Mouse (Mus musculus): ENCODE results near the gene Wnt7b. TPM values are rescaled to one million over a fixed set of nuclear protein-coding genes. Genes with fewer than 3 reads are reported as not detected.
A peak's percentile ranks its signal among the peaks of the same experiment; 100 is the strongest.

Gene Wnt7b
- polyA plus RNA-seq, 1 experiment from 2014 or later = 11.3 TPM

- Histone ChIP-seq H3K27ac (ENCODE audit: low read length) (no peak overlapping the region), H3K27me3 (replicated peaks; ENCODE audit: insufficient read depth, low read length) (no peaks in the 10 kb centered on the region), H3K4me2 (replicated peaks; ENCODE audit: low read depth, low read length) (no peak overlapping the region), H3K4me3 (ENCODE audit: low read depth, low read length) (no peak overlapping the region), H3K4me1 (ENCODE audit: insufficient read depth, low read depth, low read length) (peaks cover 15% of the 10 kb centered on the region; the same call in 1 of the 2 replicates), H3K36me3 (ENCODE audit: insufficient read depth, low read length) (no peaks in the 10 kb centered on the region), H3K9me3 (ENCODE audit: low read length) (no peaks in the 10 kb centered on the region), H3K9ac (replicated peaks; ENCODE audit: low read depth) (no peak overlapping the region)
- ATAC-seq (no peak), DNase-seq (ENCODE audit: low spot score) (no peak)
- TF ChIP-seq EP300 (IDR thresholded peaks at IDR 0.05) (no peak), CTCF (IDR thresholded peaks at IDR 0.05) (no peak)
- WGBS = 69% methylated on average over 6 of the region's 6 CpGs
These were observed 20.5 kb upstream of the Wnt7b start for GRCm38 (mm10) chr15:85602733-85603132.

DNA sequence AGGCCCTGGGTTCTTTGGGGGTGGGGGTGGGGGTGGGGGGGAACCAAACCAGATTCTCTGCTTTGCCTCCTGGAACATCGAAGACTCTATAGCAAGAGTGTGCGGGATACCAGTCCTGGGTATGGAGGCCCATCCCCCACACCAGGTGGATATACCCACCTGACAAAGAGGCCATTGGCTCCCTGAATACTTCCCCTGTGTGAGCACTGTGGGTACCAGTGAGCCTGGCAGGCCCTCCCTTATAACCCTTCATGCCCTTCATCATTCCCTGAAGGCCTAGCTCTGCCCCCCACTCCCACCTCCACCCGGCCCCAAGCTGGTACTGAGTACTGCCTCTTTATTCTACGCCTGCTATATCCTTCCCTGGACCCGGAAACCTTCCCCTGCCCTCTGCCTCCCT lies 19.7 kb upstream of the Wnt7b start:
- ATAC-seq = no peak
- H3K9me3 ChIP-seq (ENCODE audit: low read length) = no peaks in the 10 kb centered on the region
- peaks cover 15% of the 10 kb centered on the region; the same call in 1 of the 2 replicates for H3K4me1 ChIP-seq (ENCODE audit: insufficient read depth, low read depth, low read length)
- no peak overlapping the region for H3K9ac ChIP-seq (replicated peaks; ENCODE audit: low read depth)
- DNase-seq (ENCODE audit: low spot score) = no peak
- no peak overlapping the region for H3K4me3 ChIP-seq (ENCODE audit: low read depth, low read length)
- TF ChIP-seq EP300 (IDR thresholded peaks at IDR 0.05) = no peak
- no peak for TF ChIP-seq CTCF (IDR thresholded peaks at IDR 0.05)
- H3K4me2 ChIP-seq (replicated peaks; ENCODE audit: low read depth, low read length) = no peak overlapping the region
- H3K27me3 ChIP-seq (replicated peaks; ENCODE audit: insufficient read depth, low read length) = no peaks in the 10 kb centered on the region
- H3K36me3 ChIP-seq (ENCODE audit: insufficient read depth, low read length) = no peaks in the 10 kb centered on the region
- 93% methylated on average over 5 of the region's 5 CpGs for WGBS
- no peak overlapping the region for H3K27ac ChIP-seq (ENCODE audit: low read length)

- Histone ChIP-seq H3K4me2 (replicated peaks; ENCODE audit: low read depth, low read length) (no peak overlapping the region), H3K27ac (ENCODE audit: low read length) (no peak overlapping the region), H3K4me1 (ENCODE audit: insufficient read depth, low read depth, low read length) (peaks cover 14% of the 10 kb centered on the region; the same call in 1 of the 2 replicates), H3K4me3 (ENCODE audit: low read depth, low read length) (no peak overlapping the region), H3K9me3 (ENCODE audit: low read length) (no peaks in the 10 kb centered on the region), H3K36me3 (ENCODE audit: insufficient read depth, low read length) (no peaks in the 10 kb centered on the region), H3K9ac (replicated peaks; ENCODE audit: low read depth) (no peak overlapping the region), H3K27me3 (replicated peaks; ENCODE audit: insufficient read depth, low read length) (no peaks in the 10 kb centered on the region)
- DNase-seq (ENCODE audit: low spot score) (no peak), ATAC-seq (no peak)
- TF ChIP-seq CTCF (IDR thresholded peaks at IDR 0.05) (no peak), EP300 (IDR thresholded peaks at IDR 0.05) (no peak)
- WGBS = 73% methylated on average over 4 of the region's 4 CpGs
These were observed 18.9 kb upstream of the Wnt7b start for GRCm38 (mm10) chr15:85601202-85601601.

DNA sequence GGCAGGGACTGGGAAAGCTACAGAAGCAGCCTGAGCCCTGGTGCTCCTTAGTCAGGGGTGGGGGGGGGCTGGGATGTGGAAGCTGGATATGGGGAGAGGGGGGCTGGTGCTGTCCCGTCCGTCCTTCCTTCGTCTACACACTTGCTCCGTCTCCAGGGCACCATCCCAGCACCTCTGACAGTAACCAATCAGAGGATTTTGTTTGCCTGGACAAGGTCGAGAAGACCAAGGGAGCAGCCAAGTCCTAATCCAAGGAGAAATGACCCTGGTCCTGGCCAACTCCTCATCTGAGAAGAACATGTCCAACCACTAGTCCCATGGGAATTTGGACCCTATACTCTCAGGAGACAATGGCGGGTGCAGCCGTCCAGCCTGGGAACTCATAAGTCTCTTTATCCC lies 18.4 kb upstream of the Wnt7b start:
- DNase-seq (ENCODE audit: low spot score) (no peak), ATAC-seq (no peak)
- TF ChIP-seq CTCF (IDR thresholded peaks at IDR 0.05) = no peak
- Histone ChIP-seq H3K27me3 (replicated peaks; ENCODE audit: insufficient read depth, low read length) (no peaks in the 10 kb centered on the region), H3K4me2 (replicated peaks; ENCODE audit: low read depth, low read length) (no peak overlapping the region; the same call in 1 of the 2 replicates), H3K4me1 (ENCODE audit: insufficient read depth, low read depth, low read length) (peaks cover 9% of the 10 kb centered on the region; the same call in 1 of the 2 replicates), H3K27ac (ENCODE audit: low read length) (no peak overlapping the region), H3K4me3 (ENCODE audit: low read depth, low read length) (no peak overlapping the region), H3K36me3 (ENCODE audit: insufficient read depth, low read length) (no peaks in the 10 kb centered on the region), H3K9ac (replicated peaks; ENCODE audit: low read depth) (no peak overlapping the region), H3K9me3 (ENCODE audit: low read length) (no peaks in the 10 kb centered on the region)
- WGBS = 42% methylated on average over 6 of the region's 7 CpGs

DNA sequence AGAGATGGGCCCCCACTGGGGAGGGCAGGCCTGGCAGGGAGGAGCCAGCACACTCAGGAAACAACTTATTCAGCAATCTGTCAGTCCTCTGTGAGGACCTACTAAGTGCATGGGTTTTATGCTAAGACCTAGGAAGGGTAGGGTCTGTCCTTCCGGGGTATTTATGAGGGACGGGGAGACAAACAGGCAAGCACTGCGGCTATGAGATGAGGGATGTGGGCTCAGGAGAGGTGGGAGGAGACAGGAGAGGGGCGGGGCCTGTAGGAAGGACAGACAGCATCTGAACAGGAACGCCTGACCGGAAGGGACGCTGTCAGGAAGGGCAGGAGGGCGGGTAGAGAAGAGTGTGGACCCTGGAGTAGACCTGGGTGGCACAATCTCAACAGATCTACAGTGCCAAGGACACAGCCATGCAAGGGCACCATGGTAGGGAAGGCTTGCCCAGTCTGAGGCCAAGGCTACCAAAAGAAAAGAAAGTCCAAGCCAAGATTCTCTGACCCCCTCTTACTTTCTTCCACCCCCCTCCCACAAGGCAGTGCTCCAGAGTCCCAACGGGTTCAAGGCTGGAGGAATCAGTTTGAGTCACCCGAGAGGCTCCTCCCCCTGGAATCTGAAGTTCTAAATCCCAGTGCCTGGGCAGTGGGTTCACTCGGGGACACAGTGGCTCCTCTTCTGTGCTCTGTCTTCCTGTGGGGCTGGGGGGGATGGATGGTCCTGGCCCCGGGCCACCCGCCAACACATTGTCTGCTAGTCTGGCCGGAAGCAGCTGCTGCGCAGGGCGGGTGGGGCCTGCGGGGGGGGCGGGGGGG lies 17.8 kb upstream of the Wnt7b start:
- peak; percentile 90 for ATAC-seq
- H3K36me3 ChIP-seq (ENCODE audit: insufficient read depth, low read length) = no peaks in the 10 kb centered on the region
- H3K4me3 ChIP-seq (ENCODE audit: low read depth, low read length) = no peak overlapping the region
- peak; percentile 86 for DNase-seq (ENCODE audit: low spot score)
- WGBS = 15% methylated on average over 18 of the region's 18 CpGs
- peak overlapping the region; percentile 43; the same call in 1 of the 2 replicates for H3K27ac ChIP-seq (ENCODE audit: low read length)
- peak overlapping the region; percentile 22 for H3K4me2 ChIP-seq (replicated peaks; ENCODE audit: low read depth, low read length)
- no peaks in the 10 kb centered on the region for H3K9me3 ChIP-seq (ENCODE audit: low read length)
- TF ChIP-seq EP300 (IDR thresholded peaks at IDR 0.05) = peak; percentile 45
- TF ChIP-seq CTCF (IDR thresholded peaks at IDR 0.05) = no peak
- no peaks in the 10 kb centered on the region for H3K27me3 ChIP-seq (replicated peaks; ENCODE audit: insufficient read depth, low read length)
- H3K9ac ChIP-seq (replicated peaks; ENCODE audit: low read depth) = no peak overlapping the region
- H3K4me1 ChIP-seq (ENCODE audit: insufficient read depth, low read depth, low read length) = peaks cover 8% of the 10 kb centered on the region; the same call in 1 of the 2 replicates

- Histone ChIP-seq H3K27me3 (replicated peaks; ENCODE audit: insufficient read depth, low read length) (no peaks in the 10 kb centered on the region), H3K4me3 (ENCODE audit: low read depth, low read length) (no peak overlapping the region), H3K9me3 (ENCODE audit: low read length) (no peaks in the 10 kb centered on the region), H3K4me2 (replicated peaks; ENCODE audit: low read depth, low read length) (no peak overlapping the region), H3K9ac (replicated peaks; ENCODE audit: low read depth) (no peak overlapping the region), H3K27ac (ENCODE audit: low read length) (peak overlapping the region; percentile 43), H3K4me1 (ENCODE audit: insufficient read depth, low read depth, low read length) (peaks cover 8% of the 10 kb centered on the region; the same call in 1 of the 2 replicates), H3K36me3 (ENCODE audit: insufficient read depth, low read length) (no peaks in the 10 kb centered on the region)
- peak; percentile 98 for TF ChIP-seq CTCF (IDR thresholded peaks at IDR 0.05)
- TF ChIP-seq EP300 (IDR thresholded peaks at IDR 0.05) = no peak
- DNase-seq (ENCODE audit: low spot score) = peak; percentile 68
- ATAC-seq = peak; percentile 29
- WGBS = 44% methylated on average over 17 of the region's 17 CpGs
These were observed 17.0 kb upstream of the Wnt7b start for GRCm38 (mm10) chr15:85598984-85599886.
